Mouse (Mus musculus) cerebellum, adult 11 months (tissue): ENCODE results near the gene Actl6b.
"Not testable (repeated sequence)": the region's sequence is repeated elsewhere in the genome, so short reads cannot be mapped to it uniquely, and the experiment has no call there.

ENCODE experiments used
- DNase-seq: peaks from one replicate; pipeline ENCODE4 v3.0.0; 2022

The Actl6b gene

GRCm38 (mm10) chr5:137607860-137608653 lies 54.7 kb downstream of the Actl6b start:
- DNase-seq = no peak

GRCm38 (mm10) chr5:137608654-137609190 lies 55.4 kb downstream of the Actl6b start:
- DNase-seq = no peak

- DNase-seq = no peak
These were observed 56.0 kb downstream of the Actl6b start for GRCm38 (mm10) chr5:137609292-137609691.

- DNase-seq = no peak
These were observed 56.7 kb downstream of the Actl6b start for GRCm38 (mm10) chr5:137610056-137610455.

- no peak for DNase-seq
These were observed 57.4 kb downstream of the Actl6b start for GRCm38 (mm10) chr5:137610548-137611244.

- no peak for DNase-seq
These were observed 57.9 kb downstream of the Actl6b start for GRCm38 (mm10) chr5:137611245-137611602.

GRCm38 (mm10) chr5:137613076-137613475 lies 59.8 kb downstream of the Actl6b start:
- DNase-seq = no peak

- DNase-seq = no peak
These were observed 60.2 kb downstream of the Actl6b start, which contains the start of gene Pcolce for GRCm38 (mm10) chr5:137613550-137613949. Gene Pcolce, minus strand, starts transcription at chr5:137613784.

- not testable (repeated sequence) for DNase-seq
These were observed 61.6 kb downstream of the Actl6b start for GRCm38 (mm10) chr5:137614921-137615320.

- DNase-seq = no peak
These were observed 62.0 kb downstream of the Actl6b start for GRCm38 (mm10) chr5:137615347-137615746.
